Mouse (Mus musculus): Measurements from ENCODE around the gene Tmem189. TPM values are rescaled to one million over a fixed set of nuclear protein-coding genes. Genes with fewer than 3 reads are reported as not detected.
"Not testable (repeated sequence)": the region's sequence is repeated elsewhere in the genome, so short reads cannot be mapped to it uniquely, and the experiment has no call there.

Tmem189 gene
- polyA plus RNA-seq, 1 experiment from 2014 or later, result 13.7 TPM

- Histone ChIP-seq H3K4me2 (ENCODE audit: low read depth, low read length) (no peak overlapping the region; the same call in 1 of the 2 replicates), H3K4me1 (ENCODE audit: control insufficient read depth, low read depth, low read length) (peaks cover 21% of the 10 kb centered on the region), H3K4me3 (ENCODE audit: low read depth, low read length) (no peak overlapping the region), H3K27me3 (ENCODE audit: control insufficient read depth, insufficient read depth, low read depth, low read length) (no peaks in the 10 kb centered on the region), H3K36me3 (ENCODE audit: control insufficient read depth, insufficient read depth) (peaks cover 3% of the 10 kb centered on the region; the same call in 1 of the 2 replicates), H3K27ac (ENCODE audit: low read length) (peak overlapping the region; percentile 77), H3K9me3 (replicated peaks; ENCODE audit: control insufficient read depth, low read length) (no peaks in the 10 kb centered on the region), H3K9ac (ENCODE audit: low read depth, low read length) (no peak overlapping the region)
- WGBS (ENCODE audit: insufficient replicate concordance), result 35% methylated on average over 16 of the region's 16 CpGs
- no peak for ATAC-seq (ENCODE audit: low read depth)
Measured at GRCm38 (mm10) chr2:167656629-167657478, 32.8 kb downstream of the Tmem189 start.

- Histone ChIP-seq H3K4me2 (ENCODE audit: low read depth, low read length) (no peak overlapping the region), H3K27ac (ENCODE audit: low read length) (no peak overlapping the region), H3K27me3 (ENCODE audit: control insufficient read depth, insufficient read depth, low read depth, low read length) (no peaks in the 10 kb centered on the region), H3K9me3 (replicated peaks; ENCODE audit: control insufficient read depth, low read length) (no peaks in the 10 kb centered on the region), H3K4me3 (ENCODE audit: low read depth, low read length) (no peak overlapping the region), H3K36me3 (ENCODE audit: control insufficient read depth, insufficient read depth) (peaks cover 3% of the 10 kb centered on the region; the same call in 1 of the 2 replicates), H3K4me1 (ENCODE audit: control insufficient read depth, low read depth, low read length) (peaks cover 9% of the 10 kb centered on the region), H3K9ac (ENCODE audit: low read depth, low read length) (no peak overlapping the region)
- no peak for ATAC-seq (ENCODE audit: low read depth)
- WGBS (ENCODE audit: insufficient replicate concordance), result 77% methylated on average over 10 of the region's 10 CpGs
Measured at GRCm38 (mm10) chr2:167654911-167655600, 34.6 kb downstream of the Tmem189 start.

GRCm38 (mm10) chr2:167652694-167653093 is 36.9 kb downstream of the Tmem189 start:
- Histone ChIP-seq H3K27ac (ENCODE audit: low read length) (no peak overlapping the region), H3K36me3 (ENCODE audit: control insufficient read depth, insufficient read depth) (peaks cover 3% of the 10 kb centered on the region; the same call in 1 of the 2 replicates), H3K9me3 (replicated peaks; ENCODE audit: control insufficient read depth, low read length) (no peaks in the 10 kb centered on the region), H3K4me3 (ENCODE audit: low read depth, low read length) (no peak overlapping the region), H3K4me2 (ENCODE audit: low read depth, low read length) (no peak overlapping the region), H3K4me1 (ENCODE audit: control insufficient read depth, low read depth, low read length) (peaks cover 3% of the 10 kb centered on the region; the same call in 1 of the 2 replicates), H3K27me3 (ENCODE audit: control insufficient read depth, insufficient read depth, low read depth, low read length) (no peaks in the 10 kb centered on the region), H3K9ac (ENCODE audit: low read depth, low read length) (no peak overlapping the region)
- 57% methylated on average over 7 of the region's 7 CpGs for WGBS (ENCODE audit: insufficient replicate concordance)
- ATAC-seq (ENCODE audit: low read depth), result no peak

GRCm38 (mm10) chr2:167651622-167652021 is 38.0 kb downstream of the Tmem189 start:
- peaks cover 3% of the 10 kb centered on the region; the same call in 1 of the 2 replicates for H3K36me3 ChIP-seq (ENCODE audit: control insufficient read depth, insufficient read depth)
- 86% methylated on average over 9 of the region's 9 CpGs for WGBS (ENCODE audit: insufficient replicate concordance)

GRCm38 (mm10) chr2:167649290-167650032 is 40.2 kb downstream of the Tmem189 start:
- H3K27me3 ChIP-seq (ENCODE audit: control insufficient read depth, insufficient read depth, low read depth, low read length), result no peaks in the 10 kb centered on the region
- no peak overlapping the region for H3K27ac ChIP-seq (ENCODE audit: low read length)
- no peak overlapping the region for H3K9ac ChIP-seq (ENCODE audit: low read depth, low read length)
- WGBS (ENCODE audit: insufficient replicate concordance), result 74% methylated on average over 12 of the region's 12 CpGs
- H3K9me3 ChIP-seq (replicated peaks; ENCODE audit: control insufficient read depth, low read length), result no peaks in the 10 kb centered on the region
- H3K4me1 ChIP-seq (ENCODE audit: control insufficient read depth, low read depth, low read length), result peaks cover 3% of the 10 kb centered on the region; the same call in 1 of the 2 replicates
- H3K4me3 ChIP-seq (ENCODE audit: low read depth, low read length), result no peak overlapping the region
- no peak for ATAC-seq (ENCODE audit: low read depth)
- no peaks in the 10 kb centered on the region; the same call in 1 of the 2 replicates for H3K36me3 ChIP-seq (ENCODE audit: control insufficient read depth, insufficient read depth)
- no peak overlapping the region for H3K4me2 ChIP-seq (ENCODE audit: low read depth, low read length)

More at GRCm38 (mm10) chr2:167651622-167652021, 38.0 kb downstream of the Tmem189 start:
- no peaks in the 10 kb centered on the region for H3K27me3 ChIP-seq (ENCODE audit: control insufficient read depth, insufficient read depth, low read depth, low read length)
- no peak overlapping the region for H3K4me3 ChIP-seq (ENCODE audit: low read depth, low read length)
- H3K27ac ChIP-seq (ENCODE audit: low read length), result no peak overlapping the region
- ATAC-seq (ENCODE audit: low read depth), result no peak
- peaks cover 3% of the 10 kb centered on the region; the same call in 1 of the 2 replicates for H3K4me1 ChIP-seq (ENCODE audit: control insufficient read depth, low read depth, low read length)
- no peak overlapping the region for H3K4me2 ChIP-seq (ENCODE audit: low read depth, low read length)
- no peaks in the 10 kb centered on the region for H3K9me3 ChIP-seq (replicated peaks; ENCODE audit: control insufficient read depth, low read length)
- no peak overlapping the region for H3K9ac ChIP-seq (ENCODE audit: low read depth, low read length)

- H3K27me3 ChIP-seq (ENCODE audit: control insufficient read depth, insufficient read depth, low read depth, low read length), result no peaks in the 10 kb centered on the region
- no peak overlapping the region for H3K27ac ChIP-seq (ENCODE audit: low read length)
- WGBS (ENCODE audit: insufficient replicate concordance), result 86% methylated on average over 4 of the region's 4 CpGs
- no peaks in the 10 kb centered on the region for H3K9me3 ChIP-seq (replicated peaks; ENCODE audit: control insufficient read depth, low read length)
- no peaks in the 10 kb centered on the region for H3K36me3 ChIP-seq (ENCODE audit: control insufficient read depth, insufficient read depth)
- H3K4me3 ChIP-seq (ENCODE audit: low read depth, low read length), result no peak overlapping the region
- no peak for ATAC-seq (ENCODE audit: low read depth)
- no peak overlapping the region for H3K4me2 ChIP-seq (ENCODE audit: low read depth, low read length)
- H3K9ac ChIP-seq (ENCODE audit: low read depth, low read length), result no peak overlapping the region
- H3K4me1 ChIP-seq (ENCODE audit: control insufficient read depth, low read depth, low read length), result peaks cover 5% of the 10 kb centered on the region; the same call in 1 of the 2 replicates
Measured at GRCm38 (mm10) chr2:167646411-167646810, 43.2 kb downstream of the Tmem189 start.

GRCm38 (mm10) chr2:167643356-167644052 is 46.1 kb downstream of the Tmem189 start:
- not testable (repeated sequence) for H3K9ac ChIP-seq (ENCODE audit: low read depth, low read length)
- WGBS (ENCODE audit: insufficient replicate concordance), result 75% methylated on average over 13 of the region's 13 CpGs

GRCm38 (mm10) chr2:167642164-167642563 is 47.5 kb downstream of the Tmem189 start:
- H3K27me3 ChIP-seq (ENCODE audit: control insufficient read depth, insufficient read depth, low read depth, low read length), result no peaks in the 10 kb centered on the region
- no peak overlapping the region for H3K4me3 ChIP-seq (ENCODE audit: low read depth, low read length)
- no peak overlapping the region for H3K9ac ChIP-seq (ENCODE audit: low read depth, low read length)
- no peak for ATAC-seq (ENCODE audit: low read depth)
- H3K9me3 ChIP-seq (replicated peaks; ENCODE audit: control insufficient read depth, low read length), result no peaks in the 10 kb centered on the region
- no peak overlapping the region for H3K27ac ChIP-seq (ENCODE audit: low read length)
- no peaks in the 10 kb centered on the region for H3K36me3 ChIP-seq (ENCODE audit: control insufficient read depth, insufficient read depth)
- no peak overlapping the region for H3K4me2 ChIP-seq (ENCODE audit: low read depth, low read length)
- H3K4me1 ChIP-seq (ENCODE audit: control insufficient read depth, low read depth, low read length), result peaks cover 3% of the 10 kb centered on the region; the same call in 1 of the 2 replicates
- 84% methylated on average over 6 of the region's 6 CpGs for WGBS (ENCODE audit: insufficient replicate concordance)

More at GRCm38 (mm10) chr2:167643356-167644052, 46.1 kb downstream of the Tmem189 start:
- not testable (repeated sequence) for H3K4me2 ChIP-seq (ENCODE audit: low read depth, low read length); H3K9me3 ChIP-seq (replicated peaks; ENCODE audit: control insufficient read depth, low read length); ATAC-seq (ENCODE audit: low read depth); H3K27ac ChIP-seq (ENCODE audit: low read length); H3K36me3 ChIP-seq (ENCODE audit: control insufficient read depth, insufficient read depth); H3K4me3 ChIP-seq (ENCODE audit: low read depth, low read length); H3K27me3 ChIP-seq (ENCODE audit: control insufficient read depth, insufficient read depth, low read depth, low read length); H3K4me1 ChIP-seq (ENCODE audit: control insufficient read depth, low read depth, low read length)
